Mouse (Mus musculus) neural tube, postnatal 0 days (tissue): Measurements from ENCODE around the gene Kcnd2. TPM values are rescaled to one million over a fixed set of nuclear protein-coding genes. Genes with fewer than 3 reads are reported as not detected.

Source experiments
- polyA plus RNA-seq: library from polyadenylated mRNA; unstranded; fragments of >200 nt; fragmentation: Nextera tagmentation; extraction: Ambion mirVana; gene quantifications from 2 replicates; pipeline ENCODE4 v1.2.1, GENCODE M21; 2015

Gene Kcnd2
- polyA plus RNA-seq = 44.2 and 48.6 TPM in 2 replicates

DNA sequence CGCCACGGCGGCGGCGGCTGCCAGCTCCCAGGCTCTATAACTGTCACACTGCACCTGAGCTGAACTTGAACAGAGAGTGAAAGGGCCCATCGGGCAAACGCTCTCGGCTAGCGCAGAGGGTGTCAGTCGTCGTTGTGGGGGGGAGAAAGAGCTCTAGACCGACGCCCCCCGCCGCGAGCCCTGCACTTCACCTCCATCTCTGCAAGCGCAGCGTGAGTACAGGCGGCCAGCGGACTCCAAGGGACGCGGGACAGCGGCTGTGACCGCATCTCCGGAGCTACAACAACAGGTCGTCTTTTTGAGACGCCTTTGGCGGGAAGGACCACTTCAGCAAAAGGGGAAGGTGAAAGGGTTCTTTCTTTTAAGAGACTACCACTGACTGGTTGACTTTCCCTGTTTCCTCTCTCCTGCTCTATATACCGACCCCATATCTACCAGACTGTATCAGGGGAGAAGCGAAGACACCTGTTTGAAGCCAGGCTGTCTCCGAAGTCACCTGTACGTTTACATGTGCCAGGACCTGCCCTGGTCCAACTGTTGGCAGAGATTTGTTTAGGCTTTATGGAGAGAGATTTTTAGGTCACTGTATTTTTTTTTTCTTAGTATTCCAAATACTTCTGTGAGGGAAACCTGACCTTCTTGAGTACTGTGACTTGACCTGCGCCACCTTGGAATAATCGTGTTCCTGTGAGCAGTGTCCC lies at the start of gene Kcnd2:
Kcnd2 (plus strand) TSS at position 13 of the 701 bp plus-strand sequence.

